Mouse (Mus musculus) adrenal gland (tissue): ENCODE data around the gene 2610002M06Rik.

ENCODE experiments used
- intact Hi-C: fragments of 180-260 bp; cut with DNase I; formaldehyde crosslinking; loops from one replicate; pipeline ENCODE4 v1.15.1; 2025
- long read RNA-seq, 2 experiments: library from polyadenylated mRNA; unstranded; transcript quantifications; one replicate each; pipeline ENCODE4 v2.0.0; 2020; ENCODE audit warnings: borderline replicate concordance in 1 of 2; ENCODE audit not compliant: insufficient replicate concordance in 1 of 2

2610002M06Rik gene
- long read RNA-seq, experiment 1, full-length matches to known transcripts = 6 of 10 reads
- long read RNA-seq, experiment 1, partial matches to known transcripts = 0 of 10 reads
- long read RNA-seq, experiment 1, other reads (novel, unspliced or antisense) = 4 of 10 reads
- long read RNA-seq, experiment 2, full-length matches to known transcripts = 7 of 10 reads
- long read RNA-seq, experiment 2, partial matches to known transcripts = 0 of 10 reads
- long read RNA-seq, experiment 2, other reads (novel, unspliced or antisense) = 3 of 10 reads

- intact Hi-C loops = loop anchor here (5.0 kb wide), 1 partner anchor 716 kb away; no protein-coding TSS in a partner anchor
These were observed at the start of gene 2610002M06Rik for GRCm38 (mm10) chrX:107816218-107816554. Gene 2610002M06Rik (minus strand): TSS chrX:107816334.

GRCm38 (mm10) chrX:107858165-107858564, 42.0 kb upstream of the 2610002M06Rik start:
- intact Hi-C loops = no loop called here

GRCm38 (mm10) chrX:107816726-107817125, 592 bp upstream of the 2610002M06Rik start:
- intact Hi-C loops = loop anchor here (5.0 kb wide), 1 partner anchor 716 kb away; no protein-coding TSS in a partner anchor

GRCm38 (mm10) chrX:107815502-107816217, 474 bp downstream of the 2610002M06Rik start:
- intact Hi-C loops = loop anchor here (5.0 kb wide), 1 partner anchor 717 kb away; no protein-coding TSS in a partner anchor

- intact Hi-C loops = no loop called here
These were observed 4.0 kb downstream of the 2610002M06Rik start for GRCm38 (mm10) chrX:107812120-107812519.

GRCm38 (mm10) chrX:107796919-107797318, 19.2 kb downstream of the 2610002M06Rik start:
- intact Hi-C loops = no loop called here

- intact Hi-C loops = no loop called here
These were observed 20.3 kb downstream of the 2610002M06Rik start for GRCm38 (mm10) chrX:107795785-107796184.

GRCm38 (mm10) chrX:107792290-107792689, 23.8 kb downstream of the 2610002M06Rik start, which contains the start of gene Tent5d:
Gene Tent5d (plus strand): TSS chrX:107792590.
- intact Hi-C loops = no loop called here

- intact Hi-C loops = no loop called here
These were observed 25.2 kb downstream of the 2610002M06Rik start for GRCm38 (mm10) chrX:107790750-107791493.

GRCm38 (mm10) chrX:107790136-107790535, 26.0 kb downstream of the 2610002M06Rik start:
- intact Hi-C loops = no loop called here

GRCm38 (mm10) chrX:107767896-107768295, 48.2 kb downstream of the 2610002M06Rik start:
- intact Hi-C loops = no loop called here
